Mouse (Mus musculus) intestine, embryonic 14.5 days (tissue): ENCODE data around the gene Stim2. TPM values are rescaled to one million over a fixed set of nuclear protein-coding genes. Genes with fewer than 3 reads are reported as not detected.

Experiments used
- ATAC-seq: fragments of 200-750 bp; cut with Nextera tagmentation; replicated peaks from 2 replicates; pipeline ENCODE4 v1.8.0; 2017; ENCODE audit warnings: low read depth, moderate number of reproducible peaks, moderate TSS enrichment, moderate library complexity; ENCODE audit not compliant: low FRiP score, low TSS enrichment
- DNase-seq: peaks from one replicate; pipeline ENCODE4 v3.0.0-alpha.2; 2018; ENCODE audit warnings: low spot score
- H3K27ac ChIP-seq: fragments of 300-500 bp; sonication (generic); 2 replicates; pipeline ENCODE4 v1.5.1; 2014; ENCODE audit warnings: low read depth, mild to moderate bottlenecking, control low read depth
- H3K27me3 ChIP-seq: fragments of 300-500 bp; sonication (generic); replicated peaks from 2 replicates; pipeline ENCODE4 v1.6.1; 2014; ENCODE audit warnings: low read length, control low read depth; ENCODE audit not compliant: control insufficient read depth, insufficient read depth
- H3K36me3 ChIP-seq: fragments of 300-500 bp; sonication (generic); 2 replicates; pipeline ENCODE4 v1.6.1; 2014; ENCODE audit warnings: low read length, control low read depth; ENCODE audit not compliant: control insufficient read depth, insufficient read depth
- H3K4me1 ChIP-seq: fragments of 300-500 bp; sonication (generic); replicated peaks from 2 replicates; pipeline ENCODE4 v1.6.1; 2014; ENCODE audit warnings: low read length, control low read depth, mixed read lengths; ENCODE audit not compliant: control insufficient read depth, insufficient read depth
- H3K4me2 ChIP-seq: fragments of 300-500 bp; sonication (generic); 2 replicates; pipeline ENCODE4 v1.6.1; 2014; ENCODE audit warnings: low read length
- H3K4me3 ChIP-seq: fragments of 300-500 bp; sonication (generic); 2 replicates; pipeline ENCODE4 v1.5.1; 2014; ENCODE audit warnings: low read depth, low read length, control low read depth, mixed read lengths
- H3K9ac ChIP-seq: fragments of 300-500 bp; sonication (generic); 2 replicates; pipeline ENCODE4 v1.6.1; 2014; ENCODE audit warnings: mild to moderate bottlenecking, low read length
- H3K9me3 ChIP-seq: fragments of 300-500 bp; sonication (generic); 2 replicates; pipeline ENCODE4 v1.6.1; 2016; ENCODE audit warnings: low read length, control low read depth; ENCODE audit not compliant: control insufficient read depth
- WGBS: fragments of 180-500 bp; shearing (Covaris S2); extraction: QIAGEN DNeasy Blood & Tissue Kit; methylation state at CpG from one replicate; pipeline ENCODE4 v1.1.7; 2014; 5-methylcytosine and 5-hydroxymethylcytosine counted together
- polyA plus RNA-seq: library from polyadenylated mRNA; unstranded; fragments of >200 nt; fragmentation: Nextera tagmentation; extraction: Ambion mirVana; gene quantifications from 2 replicates; pipeline ENCODE4 v1.2.1, GENCODE M21; 2014

Gene Stim2
- 18.2 and 19.9 TPM in 2 replicates for polyA plus RNA-seq

DNA sequence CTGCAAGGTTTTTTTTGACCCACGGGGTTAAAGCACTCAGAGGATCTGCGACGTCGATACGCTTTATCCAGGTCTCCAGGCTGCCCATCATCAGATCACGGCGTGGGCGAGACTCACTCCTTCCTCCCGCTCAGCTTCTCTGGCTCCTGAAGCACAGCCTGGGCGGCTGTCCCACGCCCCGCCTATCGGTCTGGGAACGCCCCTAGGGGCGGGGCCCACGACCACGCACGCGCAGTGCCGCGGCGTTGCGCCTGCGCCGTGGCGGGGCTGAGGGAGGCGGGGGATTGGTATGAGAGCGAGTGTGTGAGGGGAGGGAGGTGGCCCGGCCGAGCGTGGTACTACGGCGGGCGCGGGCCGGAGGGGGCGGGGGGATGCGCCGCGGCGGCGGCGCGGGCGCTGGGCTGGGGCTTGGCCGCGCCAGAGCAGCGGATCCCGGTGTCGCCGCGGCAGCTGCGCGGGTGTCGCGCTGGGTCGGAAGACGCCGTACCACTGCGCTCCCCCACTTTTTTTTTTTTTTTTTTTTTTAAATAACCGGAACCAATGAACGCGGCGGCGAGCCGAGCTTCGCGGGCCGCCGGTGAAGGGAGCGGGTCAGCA, at the start of gene Stim2:
Gene Stim2 (plus strand): TSS at position 354 of the 597 bp plus-strand sequence.
- Histone ChIP-seq H3K9me3 (no peaks in the 10 kb centered on the region), H3K4me3 (peak within 1 kb of the TSS; percentile 61), H3K4me1 (peaks cover 19% of the 10 kb centered on the region), H3K27ac (peak within 1 kb of the TSS; percentile 86), H3K27me3 (no peaks in the 10 kb centered on the region), H3K36me3 (no peaks in the 10 kb centered on the region), H3K4me2 (peak within 1 kb of the TSS; percentile 72), H3K9ac (peak within 1 kb of the TSS; percentile 84)
- DNase-seq (peak; percentile 96), ATAC-seq (peak; percentile 93)
- under 1% methylated on average over 63 of the region's 71 CpGs for WGBS

DNA sequence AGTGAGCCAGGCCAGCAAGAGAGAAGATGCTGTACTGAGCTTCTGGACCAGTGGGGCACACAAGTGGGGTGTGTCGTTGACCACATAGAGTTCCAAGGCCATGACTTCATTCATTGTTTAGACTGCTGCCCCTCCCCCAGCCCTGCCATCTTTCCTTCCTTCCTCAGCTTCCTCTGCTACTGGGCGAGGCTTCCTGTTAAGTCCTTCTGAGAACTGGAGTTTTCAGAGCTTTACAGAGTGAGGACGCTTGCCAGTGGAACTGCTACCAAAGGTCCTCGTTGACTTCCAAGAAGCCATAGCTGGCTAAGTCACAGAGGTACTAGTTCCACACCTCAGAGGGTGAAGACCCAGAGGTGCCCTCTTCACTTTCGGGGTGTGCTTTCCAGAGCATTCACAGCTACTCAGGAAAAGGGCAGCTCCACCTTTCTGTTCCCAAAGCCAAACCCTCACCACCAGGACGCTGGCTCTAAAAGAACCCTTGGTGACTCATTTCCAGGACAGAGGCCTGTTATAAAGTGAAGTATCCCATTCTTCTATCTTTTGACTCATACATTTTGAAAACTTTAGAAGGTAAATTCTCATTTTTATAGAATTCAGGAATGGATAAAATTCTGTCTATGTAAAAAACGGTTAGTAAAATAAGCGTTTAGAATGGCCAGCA, 49.6 kb upstream of the Stim2 start:
- Histone ChIP-seq H3K27ac (no peak overlapping the region), H3K9ac (no peak overlapping the region), H3K4me1 (peaks cover 20% of the 10 kb centered on the region), H3K4me2 (no peak overlapping the region), H3K27me3 (no peaks in the 10 kb centered on the region), H3K9me3 (no peaks in the 10 kb centered on the region), H3K36me3 (no peaks in the 10 kb centered on the region), H3K4me3 (no peak overlapping the region)
- no peak for ATAC-seq
- 81% methylated on average over 8 of the region's 8 CpGs for WGBS
- DNase-seq, result no peak

DNA sequence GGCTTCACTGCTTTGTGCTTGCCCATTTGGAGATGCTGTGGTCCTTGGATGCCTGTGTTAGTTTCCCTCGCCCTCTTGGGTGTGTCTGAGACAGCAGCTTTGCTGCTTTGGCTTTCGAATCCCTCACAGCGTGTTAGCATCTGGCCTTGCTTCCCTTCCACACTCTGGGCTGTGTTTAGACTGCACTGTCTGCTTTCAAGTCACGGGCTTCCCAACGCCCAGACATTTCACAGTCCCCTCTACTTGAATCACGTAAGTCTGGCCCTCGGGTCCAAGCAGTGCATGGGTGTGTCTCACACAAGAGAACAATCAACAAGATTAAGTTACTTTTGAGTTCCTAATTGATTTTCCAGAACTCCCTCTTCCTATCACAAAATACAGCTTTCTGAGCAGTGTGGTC, 48.1 kb upstream of the Stim2 start:
- WGBS, result 32% methylated on average over 7 of the region's 7 CpGs
- Histone ChIP-seq H3K36me3 (no peaks in the 10 kb centered on the region), H3K9me3 (no peaks in the 10 kb centered on the region), H3K27ac (no peak overlapping the region), H3K9ac (no peak overlapping the region), H3K4me1 (peaks cover 20% of the 10 kb centered on the region), H3K27me3 (no peaks in the 10 kb centered on the region), H3K4me2 (no peak overlapping the region), H3K4me3 (no peak overlapping the region)
- ATAC-seq (no peak), DNase-seq (no peak)

- no peak overlapping the region for H3K4me2 ChIP-seq
- no peak overlapping the region for H3K4me3 ChIP-seq
- ATAC-seq (no peak), DNase-seq (no peak)
- no peaks in the 10 kb centered on the region for H3K27me3 ChIP-seq
- H3K9ac ChIP-seq, result no peak overlapping the region
- no peaks in the 10 kb centered on the region for H3K9me3 ChIP-seq
- H3K36me3 ChIP-seq, result no peaks in the 10 kb centered on the region
- H3K4me1 ChIP-seq, result peaks cover 9% of the 10 kb centered on the region; the same call in 1 of the 2 replicates
- H3K27ac ChIP-seq, result no peak overlapping the region
Measured at GRCm38 (mm10) chr5:53953216-53953615, 45.1 kb upstream of the Stim2 start.

DNA sequence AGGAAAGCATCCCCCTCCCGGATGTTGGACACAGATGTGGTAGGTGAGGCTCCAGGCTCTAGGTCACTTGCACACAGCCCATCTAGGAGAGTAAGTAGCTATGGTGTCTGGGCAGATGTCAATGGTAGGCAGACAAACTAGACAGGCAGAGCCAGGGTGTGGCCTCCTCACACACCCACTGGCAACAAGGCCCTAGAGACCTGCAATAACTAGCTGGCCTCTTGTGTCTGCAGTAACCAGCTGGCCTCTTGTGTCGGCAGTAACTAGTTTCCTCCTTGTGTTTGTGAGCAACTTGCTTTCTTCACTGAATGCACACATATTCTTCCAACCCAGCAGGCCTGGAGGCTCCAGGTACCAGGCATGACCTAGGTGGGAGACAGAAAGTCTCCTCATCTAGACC, 44.5 kb upstream of the Stim2 start:
- WGBS, result 80% methylated on average over 2 of the region's 2 CpGs
- DNase-seq, result no peak
- no peak overlapping the region for H3K4me3 ChIP-seq

GRCm38 (mm10) chr5:53955966-53956365, 42.3 kb upstream of the Stim2 start:
- no peaks in the 10 kb centered on the region for H3K36me3 ChIP-seq
- no peak overlapping the region for H3K27ac ChIP-seq
- H3K4me3 ChIP-seq, result no peak overlapping the region
- 0 out of 2 replicates have a peak, but pooled peaks cover 2% of the 10 kb centered on the region for H3K4me1 ChIP-seq
- no peak overlapping the region for H3K9ac ChIP-seq
- DNase-seq (no peak), ATAC-seq (no peak)
- H3K9me3 ChIP-seq, result no peaks in the 10 kb centered on the region
- no peaks in the 10 kb centered on the region for H3K27me3 ChIP-seq
- WGBS, result 90% methylated on average over 2 of the region's 2 CpGs
- H3K4me2 ChIP-seq, result no peak overlapping the region

More for the DNA sequence above, 44.5 kb upstream of the Stim2 start:
- Histone ChIP-seq H3K27ac (no peak overlapping the region), H3K4me1 (peaks cover 6% of the 10 kb centered on the region; the same call in 1 of the 2 replicates), H3K9me3 (no peaks in the 10 kb centered on the region), H3K4me2 (no peak overlapping the region), H3K36me3 (no peaks in the 10 kb centered on the region), H3K27me3 (no peaks in the 10 kb centered on the region), H3K9ac (no peak overlapping the region)
- no peak for ATAC-seq

- WGBS, result 91% methylated on average over 19 of the region's 19 CpGs
- Histone ChIP-seq H3K4me2 (no peak overlapping the region), H3K27me3 (no peaks in the 10 kb centered on the region), H3K9me3 (no peaks in the 10 kb centered on the region), H3K36me3 (no peaks in the 10 kb centered on the region), H3K4me1 (0 out of 2 replicates have a peak, but pooled peaks cover 9% of the 10 kb centered on the region), H3K9ac (no peak overlapping the region), H3K4me3 (no peak overlapping the region), H3K27ac (no peak overlapping the region)
- ATAC-seq, result no peak
- DNase-seq, result no peak
Measured at GRCm38 (mm10) chr5:53956396-53957314, 41.6 kb upstream of the Stim2 start.

- no peaks in the 10 kb centered on the region for H3K36me3 ChIP-seq
- no peak overlapping the region for H3K27ac ChIP-seq
- DNase-seq (no peak), ATAC-seq (no peak)
- H3K9me3 ChIP-seq, result no peaks in the 10 kb centered on the region
- H3K4me3 ChIP-seq, result no peak overlapping the region
- H3K4me2 ChIP-seq, result no peak overlapping the region
- H3K27me3 ChIP-seq, result no peaks in the 10 kb centered on the region
- no peak overlapping the region for H3K9ac ChIP-seq
- 0 out of 2 replicates have a peak, but pooled peaks cover 9% of the 10 kb centered on the region for H3K4me1 ChIP-seq
- 40% methylated on average over 6 of the region's 6 CpGs for WGBS
Measured at GRCm38 (mm10) chr5:53957348-53957747, 41.0 kb upstream of the Stim2 start.
